Mouse (Mus musculus) liver, adult 2 months (tissue): ENCODE measurements around the gene Bcar3. TPM values are rescaled to one million over a fixed set of nuclear protein-coding genes. Genes with fewer than 3 reads are reported as not detected.
A peak's percentile ranks its signal among the peaks of the same experiment; 100 is the strongest.

ENCODE experiments used
- DNase-seq: peaks from one replicate; pipeline ENCODE4 v3.0.0-alpha.2; 2011; ENCODE audit warnings: low read depth, low spot score; ENCODE audit errors: extremely low read depth
- H3K27ac ChIP-seq: fragments of 200-500 bp; replicated peaks from 2 replicates; pipeline ENCODE4 v1.5.1; 2012; ENCODE audit warnings: low read depth, mild to moderate bottlenecking, control low read depth, inconsistent platforms, low read length; ENCODE audit not compliant: insufficient read depth
- H3K27me3 ChIP-seq: fragments of 200-500 bp; 2 replicates; pipeline ENCODE4 v1.6.1; 2012; ENCODE audit warnings: mild to moderate bottlenecking, moderate library complexity, low read length, inconsistent platforms; ENCODE audit not compliant: control insufficient read depth, insufficient read depth
- H3K36me3 ChIP-seq: fragments of 200-500 bp; 2 replicates; pipeline ENCODE4 v1.6.1; 2012; ENCODE audit warnings: low read length, inconsistent platforms; ENCODE audit not compliant: control insufficient read depth, insufficient read depth
- H3K4me1 ChIP-seq: fragments of 200-500 bp; 2 replicates; pipeline ENCODE4 v1.6.1; 2011; ENCODE audit warnings: low read length; ENCODE audit not compliant: control insufficient read depth, insufficient read depth
- H3K4me3 ChIP-seq: fragments of 200-500 bp; 2 replicates; pipeline ENCODE4 v1.5.1; 2011; ENCODE audit warnings: low read depth, mild to moderate bottlenecking, control low read depth, low read length, moderate library complexity; ENCODE audit not compliant: insufficient read depth
- H3K79me2 ChIP-seq: fragments of 200-500 bp; 2 replicates; pipeline ENCODE4 v1.6.1; 2012; ENCODE audit warnings: inconsistent platforms, mild to moderate bottlenecking, low read length, moderate library complexity; ENCODE audit not compliant: control insufficient read depth, insufficient read depth
- H3K9ac ChIP-seq: fragments of 200-500 bp; 2 replicates; pipeline ENCODE4 v1.6.1; 2012; ENCODE audit warnings: low read depth, mild to moderate bottlenecking, control low read depth, inconsistent platforms, low read length
- CTCF ChIP-seq: fragments of 200-500 bp; IDR thresholded peaks from 2 replicates; pipeline ENCODE4 v1.5.1; 2011; ENCODE audit warnings: low read depth, low read length, control low read depth
- POLR2A ChIP-seq: fragments of 200-500 bp; IDR thresholded peaks from 2 replicates; pipeline ENCODE4 v1.6.1; 2011; ENCODE audit warnings: low read length, control low read depth; ENCODE audit not compliant: insufficient read depth; ENCODE audit errors: extremely low read depth
- WGBS: fragments of 180-500 bp; shearing (Covaris S2); methylation state at CpG from one replicate; pipeline ENCODE4 v1.1.7; 2018; 5-methylcytosine and 5-hydroxymethylcytosine counted together
- polyA plus RNA-seq: library from polyadenylated mRNA; depleted of rRNA; stranded (reverse); fragments of >200 nt; gene quantifications from 2 replicates; pipeline ENCODE4 v1.2.3, GENCODE M21; 2012
- total RNA-seq: library from RNA; depleted of rRNA; stranded (reverse); fragments of >200 nt; gene quantifications from 2 replicates; pipeline ENCODE4 v1.2.3, GENCODE M21; 2014

Gene Bcar3
- total and polyA plus RNA-seq, 2 experiments: 44.4 to 45.5 TPM

- Histone ChIP-seq H3K9ac (no peak overlapping the region), H3K4me1 (peaks cover 10% of the 10 kb centered on the region), H3K27ac (0 out of 2 replicates have a peak overlapping the region, but pooled peaks have one; percentile 29), H3K79me2 (no peaks in the 10 kb centered on the region), H3K36me3 (peaks cover under 1% of the 10 kb centered on the region), H3K4me3 (no peak overlapping the region), H3K27me3 (no peaks in the 10 kb centered on the region)
- peak; percentile 60 for DNase-seq
- WGBS: 70% methylated on average over 7 of the region's 7 CpGs
- TF ChIP-seq POLR2A: no peak
- TF ChIP-seq CTCF: no peak
Measured at GRCm38 (mm10) chr3:122290696-122291095, 3.2 kb upstream of the Bcar3 start.

DNA sequence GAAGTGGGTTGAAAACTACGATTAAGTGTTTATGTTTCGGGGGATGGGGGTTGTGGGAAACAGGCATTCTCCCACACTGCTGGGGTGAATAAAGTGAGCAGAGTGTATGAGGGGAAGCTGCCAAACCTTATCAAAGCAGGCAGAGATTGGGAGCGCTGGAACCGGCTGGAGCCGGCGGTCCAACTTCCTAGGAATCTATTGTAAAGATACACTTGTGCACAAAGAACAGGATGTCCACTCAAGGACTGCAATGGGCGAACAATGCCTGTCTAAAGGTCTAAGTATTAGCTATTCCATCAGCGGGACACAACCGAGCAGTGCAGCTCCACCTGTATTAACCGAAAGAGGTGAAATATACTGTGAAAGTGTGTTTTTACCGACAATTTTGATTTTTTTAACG is 2.1 kb upstream of the Bcar3 start:
- Histone ChIP-seq H3K36me3 (no peaks in the 10 kb centered on the region), H3K27ac (peak overlapping the region; percentile 60), H3K9ac (no peak overlapping the region), H3K4me1 (peaks cover 10% of the 10 kb centered on the region), H3K79me2 (no peaks in the 10 kb centered on the region), H3K4me3 (no peak overlapping the region), H3K27me3 (no peaks in the 10 kb centered on the region)
- no peak for DNase-seq
- 51% methylated on average over 12 of the region's 12 CpGs for WGBS
- TF ChIP-seq POLR2A: no peak
- no peak for TF ChIP-seq CTCF

DNA sequence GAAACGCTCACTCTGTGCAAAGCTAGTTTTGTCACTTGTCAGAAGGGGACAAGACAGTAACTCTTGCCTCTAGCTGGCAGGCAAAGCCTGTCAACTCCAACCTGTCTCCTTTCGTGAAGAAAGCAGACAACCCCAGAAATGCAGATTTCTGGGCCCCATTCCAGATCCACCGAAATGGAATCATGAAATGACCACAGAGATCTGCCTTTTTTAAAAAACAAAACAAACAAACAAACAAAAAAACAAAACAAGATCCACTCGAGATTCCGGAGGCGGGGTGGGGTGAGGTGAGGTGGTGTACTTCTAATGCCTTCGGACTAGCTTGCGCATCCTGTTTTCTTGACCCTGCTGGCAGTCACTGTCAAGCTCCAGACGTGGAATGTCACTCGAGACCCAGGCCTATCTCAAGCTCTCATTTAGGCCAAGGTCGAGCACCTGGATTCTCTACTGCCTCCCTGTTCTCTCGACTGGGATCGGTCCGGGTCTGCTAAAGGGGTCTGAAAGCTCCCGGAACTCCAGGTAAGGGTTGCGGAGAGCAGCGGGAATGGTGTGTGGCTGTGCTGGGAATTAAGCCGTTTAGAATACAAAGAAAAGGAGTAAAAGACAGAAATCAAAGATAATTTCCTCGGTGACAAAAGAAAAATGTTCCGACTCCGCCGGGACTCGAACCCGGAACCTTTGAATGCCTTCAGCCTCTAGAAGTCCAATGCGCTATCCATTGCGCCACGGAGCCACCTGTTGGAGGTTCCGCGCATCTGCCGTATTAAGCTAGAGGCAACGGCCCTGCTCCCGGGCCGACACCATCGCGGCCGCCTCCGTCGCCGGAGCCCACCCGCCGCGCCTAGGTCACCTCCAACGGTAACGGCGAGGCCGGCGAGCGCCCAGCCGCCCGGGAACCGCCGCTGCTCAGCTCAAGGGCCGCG is 1.4 kb upstream of the Bcar3 start:
- DNase-seq: peak; percentile 63
- TF ChIP-seq POLR2A: no peak
- peak; percentile 30; the same call in 1 of the 2 replicates for TF ChIP-seq CTCF
- Histone ChIP-seq H3K79me2 (no peaks in the 10 kb centered on the region), H3K27ac (peak overlapping the region; percentile 82), H3K4me1 (peaks cover 10% of the 10 kb centered on the region), H3K27me3 (no peaks in the 10 kb centered on the region), H3K9ac (peak overlapping the region; percentile 91), H3K36me3 (no peaks in the 10 kb centered on the region), H3K4me3 (peak overlapping the region; percentile 82)
- 7% methylated on average over 54 of the region's 54 CpGs for WGBS

- no peaks in the 10 kb centered on the region for H3K27me3 ChIP-seq
- under 1% methylated on average over 103 of the region's 105 CpGs for WGBS
- peak overlapping the region; percentile 82 for H3K4me3 ChIP-seq
- TF ChIP-seq CTCF: no peak
- TF ChIP-seq POLR2A: peak; percentile 33; the same call in 1 of the 2 replicates
- peak overlapping the region; percentile 91 for H3K9ac ChIP-seq
- DNase-seq: peak; percentile 48
- H3K79me2 ChIP-seq: no peaks in the 10 kb centered on the region
- peak overlapping the region; percentile 82 for H3K27ac ChIP-seq
- H3K36me3 ChIP-seq: no peaks in the 10 kb centered on the region
- peaks cover 10% of the 10 kb centered on the region for H3K4me1 ChIP-seq
Measured at GRCm38 (mm10) chr3:122293223-122293953, 548 bp upstream of the Bcar3 start.

GRCm38 (mm10) chr3:122295511-122295910 is 1.6 kb downstream of the Bcar3 start:
- H3K79me2 ChIP-seq: no peaks in the 10 kb centered on the region
- H3K27me3 ChIP-seq: no peaks in the 10 kb centered on the region
- peaks cover 9% of the 10 kb centered on the region for H3K4me1 ChIP-seq
- no peaks in the 10 kb centered on the region for H3K36me3 ChIP-seq
- H3K9ac ChIP-seq: no peak overlapping the region
- 23% methylated on average over 5 of the region's 5 CpGs for WGBS
- DNase-seq: peak; percentile 48
- H3K27ac ChIP-seq: no peak overlapping the region
- TF ChIP-seq CTCF (peak; percentile 80), POLR2A (no peak)
- no peak overlapping the region for H3K4me3 ChIP-seq
